Mouse (Mus musculus): ENCODE results near the gene Dazap1.

DNA sequence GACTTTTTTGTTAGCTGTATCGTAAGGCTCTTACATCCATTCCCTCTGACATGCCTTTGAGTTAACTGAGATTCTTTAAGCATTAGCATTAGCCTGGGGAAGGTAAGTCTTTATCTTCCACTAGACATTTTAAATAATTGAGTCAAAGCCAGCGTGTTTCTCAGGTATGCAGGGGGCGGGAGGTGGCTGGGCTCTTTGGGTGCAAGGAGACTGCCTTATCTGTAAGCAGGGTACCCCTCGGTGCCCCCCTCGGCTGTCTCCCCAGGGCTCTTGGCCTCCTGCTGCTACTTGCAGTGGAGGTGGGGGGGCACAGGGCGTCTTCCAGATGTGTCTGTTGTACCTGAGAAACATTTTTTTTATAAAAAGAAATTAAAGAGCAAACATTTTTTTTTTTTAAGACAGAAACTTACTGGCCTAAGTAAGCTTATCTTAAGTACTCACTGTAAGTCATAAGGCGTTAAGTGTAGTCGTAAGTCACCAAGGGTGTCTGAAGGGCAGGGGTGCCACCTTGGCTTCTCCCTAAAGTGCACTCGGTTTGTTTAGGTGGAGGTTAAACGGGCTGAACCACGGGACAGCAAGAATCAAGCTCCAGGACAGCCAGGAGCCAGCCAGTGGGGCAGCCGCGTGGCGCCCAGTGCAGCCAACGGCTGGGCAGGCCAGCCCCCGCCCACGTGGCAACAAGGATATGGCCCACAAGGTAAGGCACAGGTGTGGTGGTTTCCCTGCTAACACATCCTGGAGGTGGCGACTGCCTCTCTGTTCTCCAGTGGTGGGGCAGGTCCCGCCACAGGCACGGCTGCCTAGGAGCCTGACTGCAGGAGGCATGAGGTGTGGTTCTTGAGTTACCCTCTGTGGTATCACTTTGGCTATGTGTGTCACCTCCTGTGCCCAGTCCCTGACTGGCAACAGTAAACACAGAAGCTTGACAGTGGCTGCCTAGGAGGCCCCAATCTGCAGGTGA lies 21.5 kb downstream of the Dazap1 start:
- TF ChIP-seq CTCF (conservative IDR thresholded peaks at IDR 0.05; ENCODE audit: low read length) (no peak), NANOG (IDR thresholded peaks at IDR 0.05; ENCODE audit: borderline replicate concordance, low read length) (no peak), POU5F1 (IDR thresholded peaks at IDR 0.05; ENCODE audit: borderline replicate concordance, low read length) (no peak)
